Mouse (Mus musculus): ENCODE measurements around the gene Zfp169. TPM values are rescaled to one million over a fixed set of nuclear protein-coding genes. Genes with fewer than 3 reads are reported as not detected.

The Zfp169 gene
- polyA plus RNA-seq, 1 experiment from 2014 or later, result 5.0 TPM

DNA sequence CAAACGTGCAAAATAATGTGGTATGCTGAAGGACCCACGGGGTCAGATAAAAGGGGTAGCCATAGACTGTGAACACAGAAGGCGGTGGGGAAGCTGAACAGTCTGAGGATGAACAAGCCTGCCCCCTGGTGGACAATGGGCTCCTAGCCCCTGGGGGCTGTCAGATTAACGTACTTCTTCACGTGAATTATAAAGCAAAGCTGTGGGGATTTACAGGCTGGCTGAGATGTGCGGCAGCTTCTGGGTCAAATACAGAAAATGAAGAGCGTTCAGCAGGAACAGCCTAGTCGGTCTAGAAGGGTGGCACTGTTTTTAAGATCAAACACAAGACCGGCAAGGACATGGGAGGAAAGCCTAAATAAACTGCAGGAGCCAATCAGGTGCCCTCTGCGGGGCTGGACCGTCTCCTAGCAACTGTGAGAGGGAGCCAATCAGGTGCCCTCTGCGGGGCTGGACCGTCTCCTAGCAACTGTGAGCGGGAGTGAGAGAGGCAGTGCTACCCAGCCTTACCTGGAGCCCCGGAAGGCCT lies 15.5 kb downstream of the Zfp169 start:
- no peak overlapping the region for H3K27ac ChIP-seq (replicated peaks; ENCODE audit: low read depth, low read length)

DNA sequence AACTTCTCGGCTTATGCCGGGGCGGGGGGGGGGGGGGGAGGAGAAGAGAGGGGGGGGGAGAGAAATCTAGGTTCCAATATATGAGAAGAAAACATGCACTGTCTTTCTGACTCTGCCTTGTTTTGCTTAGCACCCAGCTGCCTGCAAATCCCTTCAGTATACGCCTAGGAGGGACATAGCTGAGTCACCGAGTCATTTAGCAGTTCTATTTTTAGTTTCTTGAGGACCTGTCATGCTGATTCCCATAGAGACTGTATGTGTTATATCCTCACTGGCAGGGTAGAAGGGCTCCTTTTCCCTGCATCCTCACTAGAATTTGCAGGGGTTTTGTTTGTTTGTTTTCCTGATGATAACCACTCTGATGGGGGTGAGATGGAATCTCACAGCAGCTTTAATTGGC lies 20.1 kb downstream of the Zfp169 start:
- Histone ChIP-seq H3K36me3 (ENCODE audit: control insufficient read depth, insufficient read depth, low read length) (peaks cover 59% of the 10 kb centered on the region), H3K27me3 (replicated peaks; ENCODE audit: control insufficient read depth, insufficient read depth, low read length) (no peaks in the 10 kb centered on the region), H3K9me3 (ENCODE audit: control insufficient read depth, low read length) (peaks cover 16% of the 10 kb centered on the region), H3K4me2 (ENCODE audit: low read depth, low read length) (no peak overlapping the region), H3K4me3 (ENCODE audit: low read depth, low read length) (no peak overlapping the region), H3K27ac (replicated peaks; ENCODE audit: low read depth, low read length) (no peak overlapping the region), H3K4me1 (ENCODE audit: control insufficient read depth, insufficient read depth, low read length) (no peaks in the 10 kb centered on the region), H3K9ac (ENCODE audit: low read depth, low read length) (no peak overlapping the region)
- 58% methylated on average over 3 of the region's 5 CpGs for WGBS
- peak; percentile 33 for DNase-seq (ENCODE audit: low spot score)
- ATAC-seq (ENCODE audit: low read depth), result no peak

More for the DNA sequence above, 15.5 kb downstream of the Zfp169 start:
- H3K4me3 ChIP-seq (ENCODE audit: low read depth, low read length), result no peak overlapping the region
- peak; percentile 65 for DNase-seq (ENCODE audit: low spot score)
- WGBS, result 19% methylated on average over 13 of the region's 15 CpGs
- H3K4me1 ChIP-seq (ENCODE audit: control insufficient read depth, insufficient read depth, low read length), result 0 out of 2 replicates have a peak, but pooled peaks cover 5% of the 10 kb centered on the region
- no peaks in the 10 kb centered on the region for H3K27me3 ChIP-seq (replicated peaks; ENCODE audit: control insufficient read depth, insufficient read depth, low read length)
- peak; percentile 95 for ATAC-seq (ENCODE audit: low read depth)
- no peak overlapping the region for H3K9ac ChIP-seq (ENCODE audit: low read depth, low read length)
- peaks cover 31% of the 10 kb centered on the region for H3K36me3 ChIP-seq (ENCODE audit: control insufficient read depth, insufficient read depth, low read length)
- no peak overlapping the region for H3K4me2 ChIP-seq (ENCODE audit: low read depth, low read length)
- H3K9me3 ChIP-seq (ENCODE audit: control insufficient read depth, low read length), result peaks cover 16% of the 10 kb centered on the region

DNA sequence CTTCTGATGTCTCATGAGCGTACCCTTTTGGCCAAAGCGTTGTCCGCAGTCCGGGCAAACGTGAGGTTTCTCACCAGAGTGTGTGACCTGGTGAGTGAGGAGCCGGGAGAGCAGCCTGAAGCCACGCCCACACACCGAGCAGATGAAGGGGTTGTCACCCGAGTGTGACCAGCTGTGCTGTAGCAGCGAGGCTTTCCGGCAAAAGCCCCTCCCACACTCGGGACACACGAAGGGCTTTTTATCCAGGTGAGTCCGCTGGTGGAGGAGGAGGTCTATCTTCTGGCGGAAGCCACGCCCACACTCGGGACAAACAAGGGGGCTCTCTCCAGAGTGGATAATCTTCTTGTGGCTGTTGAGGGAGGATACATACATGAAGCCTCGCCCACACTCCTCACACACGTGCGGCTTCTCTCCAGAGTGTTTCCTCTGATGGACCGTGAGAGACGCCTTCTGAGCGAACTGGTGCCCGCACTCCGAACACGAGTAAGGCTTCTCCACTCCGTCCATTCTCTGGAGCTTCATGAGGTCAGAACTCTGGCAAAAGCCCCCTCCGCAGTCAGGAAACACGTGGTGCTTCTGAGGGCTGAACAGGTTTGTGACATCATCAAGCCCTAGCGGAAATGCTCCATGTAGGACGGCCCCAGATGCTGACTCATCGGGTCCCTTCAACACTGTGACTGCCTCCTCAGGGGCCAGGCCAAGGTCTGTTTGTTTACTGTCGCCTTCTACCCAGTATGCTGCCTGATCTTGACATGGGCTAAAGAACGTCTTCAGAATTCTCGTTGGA lies 22.7 kb downstream of the Zfp169 start:
- Histone ChIP-seq H3K4me3 (ENCODE audit: low read depth, low read length) (no peak overlapping the region), H3K9ac (ENCODE audit: low read depth, low read length) (no peak overlapping the region), H3K27me3 (replicated peaks; ENCODE audit: control insufficient read depth, insufficient read depth, low read length) (no peaks in the 10 kb centered on the region), H3K36me3 (ENCODE audit: control insufficient read depth, insufficient read depth, low read length) (peaks cover 65% of the 10 kb centered on the region), H3K4me1 (ENCODE audit: control insufficient read depth, insufficient read depth, low read length) (no peaks in the 10 kb centered on the region), H3K4me2 (ENCODE audit: low read depth, low read length) (no peak overlapping the region), H3K27ac (replicated peaks; ENCODE audit: low read depth, low read length) (no peak overlapping the region), H3K9me3 (ENCODE audit: control insufficient read depth, low read length) (peaks cover 13% of the 10 kb centered on the region)
- WGBS, result 88% methylated on average over 35 of the region's 35 CpGs
- DNase-seq (ENCODE audit: low spot score) (no peak), ATAC-seq (ENCODE audit: low read depth) (no peak)

DNA sequence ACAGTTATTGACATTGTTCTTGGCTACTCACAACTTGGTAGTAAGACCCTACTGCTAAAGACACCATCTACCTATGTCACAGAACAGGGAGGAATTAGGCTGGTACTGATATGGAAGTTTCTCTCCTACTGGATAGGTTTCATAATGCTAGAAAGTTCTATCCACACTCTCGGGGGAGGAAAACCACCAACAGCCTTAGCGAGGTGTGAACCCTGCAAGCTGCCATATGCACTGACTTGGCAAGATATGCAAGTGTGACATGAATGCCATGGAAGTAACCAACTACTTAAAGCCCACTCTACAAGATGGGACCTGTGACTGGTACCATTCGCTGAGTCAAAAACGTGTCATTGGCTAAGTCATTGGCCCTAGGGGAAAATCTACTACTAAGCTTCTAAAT lies 29.6 kb downstream of the Zfp169 start:
- H3K27ac ChIP-seq (replicated peaks; ENCODE audit: low read depth, low read length), result no peak overlapping the region
- no peak overlapping the region for H3K4me3 ChIP-seq (ENCODE audit: low read depth, low read length)
- ATAC-seq (ENCODE audit: low read depth) (no peak), DNase-seq (ENCODE audit: low spot score) (no peak)
- H3K27me3 ChIP-seq (replicated peaks; ENCODE audit: control insufficient read depth, insufficient read depth, low read length), result no peaks in the 10 kb centered on the region
- no peaks in the 10 kb centered on the region for H3K4me1 ChIP-seq (ENCODE audit: control insufficient read depth, insufficient read depth, low read length)
- H3K36me3 ChIP-seq (ENCODE audit: control insufficient read depth, insufficient read depth, low read length), result peaks cover 19% of the 10 kb centered on the region
- H3K9ac ChIP-seq (ENCODE audit: low read depth, low read length), result no peak overlapping the region
- H3K4me2 ChIP-seq (ENCODE audit: low read depth, low read length), result no peak overlapping the region
- WGBS, result 92% methylated on average over 4 of the region's 4 CpGs
- H3K9me3 ChIP-seq (ENCODE audit: control insufficient read depth, low read length), result no peaks in the 10 kb centered on the region

DNA sequence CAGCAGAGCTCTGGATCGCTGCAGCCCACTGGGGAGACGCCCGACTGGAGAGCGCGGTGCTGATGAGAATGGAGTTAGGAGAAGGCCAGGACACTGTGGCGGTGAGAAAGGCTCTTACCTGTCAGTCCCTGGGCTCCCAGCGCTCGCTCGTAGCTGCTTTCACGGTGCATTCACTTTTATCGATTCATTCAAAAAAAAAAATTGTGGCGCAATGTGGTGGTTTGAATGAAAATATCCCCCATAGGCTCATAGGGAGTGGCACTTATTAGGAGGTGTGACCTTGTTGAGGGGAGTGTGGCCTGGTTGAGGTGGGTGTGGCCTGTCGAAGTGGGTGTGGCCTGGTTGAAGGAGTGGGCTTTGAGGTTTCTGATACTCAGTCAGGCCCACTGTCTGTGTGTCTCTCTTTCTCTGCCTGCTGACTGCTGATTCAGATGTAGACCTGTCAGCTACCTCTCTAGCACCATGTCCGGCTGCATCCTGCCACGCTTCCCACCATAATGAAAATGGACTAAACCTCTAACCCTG lies 44.5 kb downstream of the Zfp169 start:
- H3K4me1 ChIP-seq (ENCODE audit: control insufficient read depth, insufficient read depth, low read length), result no peaks in the 10 kb centered on the region
- H3K36me3 ChIP-seq (ENCODE audit: control insufficient read depth, insufficient read depth, low read length), result no peaks in the 10 kb centered on the region
- H3K4me3 ChIP-seq (ENCODE audit: low read depth, low read length), result no peak overlapping the region
- H3K9ac ChIP-seq (ENCODE audit: low read depth, low read length), result no peak overlapping the region
- no peak overlapping the region for H3K27ac ChIP-seq (replicated peaks; ENCODE audit: low read depth, low read length)
- no peak overlapping the region for H3K4me2 ChIP-seq (ENCODE audit: low read depth, low read length)
- WGBS, result 52% methylated on average over 15 of the region's 15 CpGs
- no peak for DNase-seq (ENCODE audit: low spot score)
- ATAC-seq (ENCODE audit: low read depth), result no peak
- no peaks in the 10 kb centered on the region for H3K9me3 ChIP-seq (ENCODE audit: control insufficient read depth, low read length)
- H3K27me3 ChIP-seq (replicated peaks; ENCODE audit: control insufficient read depth, insufficient read depth, low read length), result no peaks in the 10 kb centered on the region; the same call in 1 of the 2 replicates

DNA sequence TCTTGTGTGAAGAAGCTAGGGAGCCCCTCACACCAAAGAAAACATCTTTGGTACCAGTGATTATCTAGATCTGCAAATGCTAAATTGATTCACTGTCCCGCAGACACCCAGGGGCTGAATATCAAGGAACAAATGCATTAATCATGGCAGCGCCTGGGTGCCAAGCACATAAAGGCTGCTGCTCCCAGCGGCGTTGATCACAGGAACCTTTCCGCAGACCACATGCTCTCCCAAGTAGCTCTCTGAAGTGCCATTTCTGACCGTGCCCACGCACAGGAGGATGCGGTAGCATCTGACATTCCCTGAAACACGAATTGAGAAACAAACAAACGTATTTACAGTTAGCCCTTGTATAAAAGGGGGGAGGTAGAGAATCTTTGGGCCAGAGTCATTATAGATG lies 47.1 kb downstream of the Zfp169 start:
- H3K4me1 ChIP-seq (ENCODE audit: control insufficient read depth, insufficient read depth, low read length), result no peaks in the 10 kb centered on the region
- no peak overlapping the region for H3K9ac ChIP-seq (ENCODE audit: low read depth, low read length)
- H3K4me2 ChIP-seq (ENCODE audit: low read depth, low read length), result no peak overlapping the region
- H3K4me3 ChIP-seq (ENCODE audit: low read depth, low read length), result no peak overlapping the region
- ATAC-seq (ENCODE audit: low read depth) (no peak), DNase-seq (ENCODE audit: low spot score) (no peak)
- no peaks in the 10 kb centered on the region for H3K36me3 ChIP-seq (ENCODE audit: control insufficient read depth, insufficient read depth, low read length)
- no peak overlapping the region for H3K27ac ChIP-seq (replicated peaks; ENCODE audit: low read depth, low read length)
- WGBS, result 72% methylated on average over 10 of the region's 10 CpGs
- no peaks in the 10 kb centered on the region; the same call in 1 of the 2 replicates for H3K27me3 ChIP-seq (replicated peaks; ENCODE audit: control insufficient read depth, insufficient read depth, low read length)
- no peaks in the 10 kb centered on the region for H3K9me3 ChIP-seq (ENCODE audit: control insufficient read depth, low read length)

DNA sequence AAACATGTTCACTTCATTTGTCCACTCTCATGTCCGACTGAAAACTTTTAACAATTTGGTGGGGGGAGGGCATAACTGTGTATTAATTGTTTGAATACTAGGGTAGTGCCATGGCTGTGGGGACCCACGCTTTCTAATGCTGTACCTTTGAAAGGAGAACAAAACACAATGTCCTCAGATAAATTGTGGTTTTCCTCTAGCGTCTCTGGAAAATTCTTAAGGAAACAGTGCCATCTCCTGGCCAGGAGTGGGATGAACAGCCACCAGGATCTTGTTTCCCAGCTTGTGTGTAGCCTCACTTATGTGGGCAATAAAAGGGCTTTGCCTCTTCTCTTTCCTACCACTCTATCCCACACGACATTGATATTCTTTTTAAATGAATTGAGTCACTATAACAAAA lies 49.1 kb downstream of the Zfp169 start:
- 8% methylated on average over 4 of the region's 4 CpGs for WGBS
- Histone ChIP-seq H3K4me3 (ENCODE audit: low read depth, low read length) (no peak overlapping the region), H3K9ac (ENCODE audit: low read depth, low read length) (no peak overlapping the region), H3K36me3 (ENCODE audit: control insufficient read depth, insufficient read depth, low read length) (no peaks in the 10 kb centered on the region), H3K4me1 (ENCODE audit: control insufficient read depth, insufficient read depth, low read length) (no peaks in the 10 kb centered on the region), H3K27ac (replicated peaks; ENCODE audit: low read depth, low read length) (no peak overlapping the region), H3K27me3 (replicated peaks; ENCODE audit: control insufficient read depth, insufficient read depth, low read length) (no peaks in the 10 kb centered on the region; the same call in 1 of the 2 replicates), H3K9me3 (ENCODE audit: control insufficient read depth, low read length) (no peaks in the 10 kb centered on the region), H3K4me2 (ENCODE audit: low read depth, low read length) (no peak overlapping the region)
- ATAC-seq (ENCODE audit: low read depth) (no peak), DNase-seq (ENCODE audit: low spot score) (peak; percentile 75)

DNA sequence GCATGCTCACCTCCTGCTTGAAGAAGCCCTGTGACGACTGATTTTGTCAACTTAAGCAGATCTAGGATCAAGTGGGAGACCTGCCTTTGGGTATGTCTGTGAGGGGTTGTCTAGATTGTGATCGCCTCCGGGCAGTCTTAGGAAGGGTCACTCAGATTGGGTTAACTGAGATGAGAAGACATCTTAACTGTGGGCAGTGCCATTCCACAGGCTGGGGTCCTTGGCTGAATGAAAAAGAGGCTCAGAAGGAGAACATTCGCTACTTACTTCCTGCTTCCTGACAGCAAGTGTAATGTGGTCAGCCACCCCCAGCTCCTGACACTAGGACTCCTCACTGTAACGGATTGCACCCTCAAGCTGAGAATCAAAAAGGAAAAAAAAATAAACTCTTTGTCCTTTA lies 54.0 kb downstream of the Zfp169 start:
- ATAC-seq (ENCODE audit: low read depth), result no peak

More for the DNA sequence above, 54.0 kb downstream of the Zfp169 start:
- H3K9me3 ChIP-seq (ENCODE audit: control insufficient read depth, low read length), result no peaks in the 10 kb centered on the region
- H3K27me3 ChIP-seq (replicated peaks; ENCODE audit: control insufficient read depth, insufficient read depth, low read length), result no peaks in the 10 kb centered on the region
- no peak overlapping the region for H3K4me3 ChIP-seq (ENCODE audit: low read depth, low read length)
- no peak overlapping the region for H3K4me2 ChIP-seq (ENCODE audit: low read depth, low read length)
- H3K36me3 ChIP-seq (ENCODE audit: control insufficient read depth, insufficient read depth, low read length), result no peaks in the 10 kb centered on the region
- H3K4me1 ChIP-seq (ENCODE audit: control insufficient read depth, insufficient read depth, low read length), result no peaks in the 10 kb centered on the region
- DNase-seq (ENCODE audit: low spot score), result no peak
- 83% methylated on average over 5 of the region's 5 CpGs for WGBS
- no peak overlapping the region for H3K9ac ChIP-seq (ENCODE audit: low read depth, low read length)
- no peak overlapping the region for H3K27ac ChIP-seq (replicated peaks; ENCODE audit: low read depth, low read length)
